Mouse (Mus musculus): ENCODE results near the gene Zscan25. TPM values are rescaled to one million over a fixed set of nuclear protein-coding genes. Genes with fewer than 3 reads are reported as not detected.
"Not testable (repeated sequence)": the region's sequence is repeated elsewhere in the genome, so short reads cannot be mapped to it uniquely, and the experiment has no call there.

The Zscan25 gene
- polyA plus RNA-seq, 1 experiment from 2014 or later, result 0.70 TPM

DNA sequence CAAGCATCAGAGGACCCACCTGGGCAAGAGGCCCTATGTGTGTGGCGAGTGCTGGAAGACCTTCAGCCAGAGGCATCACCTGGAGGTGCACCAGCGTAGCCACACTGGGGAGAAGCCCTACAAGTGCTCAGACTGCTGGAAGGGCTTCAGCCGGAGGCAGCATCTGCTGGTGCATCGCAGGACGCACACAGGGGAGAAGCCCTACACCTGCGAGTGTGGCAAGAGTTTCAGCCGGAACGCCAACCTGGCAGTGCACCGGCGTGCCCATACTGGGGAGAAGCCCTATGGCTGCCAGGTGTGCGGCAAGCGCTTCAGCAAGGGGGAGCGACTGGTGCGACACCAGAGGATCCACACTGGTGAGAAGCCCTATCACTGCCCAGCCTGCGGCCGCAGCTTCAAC is 10.4 kb downstream of the Zscan25 start:
- Histone ChIP-seq H3K36me3 (ENCODE audit: control insufficient read depth, insufficient read depth, low read length) (peaks cover 56% of the 10 kb centered on the region), H3K27me3 (ENCODE audit: control insufficient read depth, insufficient read depth, low read depth, low read length) (no peaks in the 10 kb centered on the region), H3K4me2 (ENCODE audit: low read length) (no peak overlapping the region), H3K4me1 (ENCODE audit: control insufficient read depth, insufficient read depth, low read length) (no peaks in the 10 kb centered on the region), H3K9me3 (replicated peaks; ENCODE audit: control insufficient read depth, low read length, poor library complexity, severe bottlenecking) (no peaks in the 10 kb centered on the region), H3K4me3 (ENCODE audit: low read depth, low read length) (no peak overlapping the region), H3K27ac (ENCODE audit: low read length) (no peak overlapping the region), H3K9ac (ENCODE audit: low read depth, low read length) (no peak overlapping the region)
- ATAC-seq, result no peak
- 98% methylated on average over 15 of the region's 16 CpGs for WGBS

DNA sequence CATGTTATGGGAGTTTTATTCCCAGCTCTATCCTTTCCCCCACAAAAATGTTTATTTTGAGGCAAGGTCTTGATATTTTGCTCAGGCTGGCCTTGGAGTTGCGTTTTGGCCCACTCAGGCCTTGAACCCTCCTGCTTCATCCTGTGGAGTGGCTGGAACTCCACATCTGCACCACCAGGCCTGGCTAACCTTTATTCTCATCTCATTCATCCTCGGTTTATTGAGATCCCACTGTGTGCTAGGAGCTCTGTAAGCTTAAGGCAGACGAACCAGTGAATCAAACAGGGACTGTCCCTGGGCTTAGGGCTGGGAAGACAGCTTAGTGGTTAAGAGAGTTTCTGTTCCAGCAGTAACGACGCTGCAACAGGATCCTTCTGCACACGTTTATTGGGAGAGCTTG is 12.1 kb downstream of the Zscan25 start:
- H3K36me3 ChIP-seq (ENCODE audit: control insufficient read depth, insufficient read depth, low read length), result peaks cover 46% of the 10 kb centered on the region

DNA sequence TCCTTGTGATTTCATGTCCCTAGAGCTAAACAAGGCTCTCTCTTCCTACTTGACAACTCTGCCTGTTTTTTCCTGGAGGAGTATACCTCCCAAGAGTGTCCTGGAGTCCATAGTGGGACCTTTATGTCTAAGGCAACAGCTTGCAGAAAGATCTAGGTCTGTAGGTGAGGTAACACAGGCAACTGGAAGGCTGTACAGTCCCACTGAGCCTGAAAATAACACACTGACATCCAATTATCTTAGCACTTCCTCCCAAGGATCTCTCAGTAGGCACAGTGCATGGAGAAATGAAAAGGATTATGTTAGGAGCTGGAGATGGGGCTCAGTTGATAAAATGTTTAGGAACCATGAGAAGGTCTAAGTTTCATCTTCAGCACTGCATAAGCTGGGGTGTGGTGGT is 20.2 kb downstream of the Zscan25 start:
- no peaks in the 10 kb centered on the region for H3K4me1 ChIP-seq (ENCODE audit: control insufficient read depth, insufficient read depth, low read length)
- no peak for ATAC-seq

More for the DNA sequence above, 12.1 kb downstream of the Zscan25 start:
- Histone ChIP-seq H3K27me3 (ENCODE audit: control insufficient read depth, insufficient read depth, low read depth, low read length) (no peaks in the 10 kb centered on the region), H3K9ac (ENCODE audit: low read depth, low read length) (no peak overlapping the region), H3K4me3 (ENCODE audit: low read depth, low read length) (no peak overlapping the region), H3K4me1 (ENCODE audit: control insufficient read depth, insufficient read depth, low read length) (no peaks in the 10 kb centered on the region), H3K4me2 (ENCODE audit: low read length) (no peak overlapping the region), H3K27ac (ENCODE audit: low read length) (no peak overlapping the region), H3K9me3 (replicated peaks; ENCODE audit: control insufficient read depth, low read length, poor library complexity, severe bottlenecking) (no peaks in the 10 kb centered on the region)
- WGBS, result 96% methylated on average over 6 of the region's 6 CpGs
- ATAC-seq, result no peak

GRCm38 (mm10) chr5:145301796-145302195 is 21.5 kb downstream of the Zscan25 start:
- H3K9me3 ChIP-seq (replicated peaks; ENCODE audit: control insufficient read depth, low read length, poor library complexity, severe bottlenecking); H3K4me1 ChIP-seq (ENCODE audit: control insufficient read depth, insufficient read depth, low read length); H3K27ac ChIP-seq (ENCODE audit: low read length); H3K27me3 ChIP-seq (ENCODE audit: control insufficient read depth, insufficient read depth, low read depth, low read length); ATAC-seq; H3K9ac ChIP-seq (ENCODE audit: low read depth, low read length); H3K4me2 ChIP-seq (ENCODE audit: low read length); H3K36me3 ChIP-seq (ENCODE audit: control insufficient read depth, insufficient read depth, low read length); H3K4me3 ChIP-seq (ENCODE audit: low read depth, low read length): not testable (repeated sequence)
- 67% methylated on average over 4 of the region's 4 CpGs for WGBS

More for the DNA sequence above, 20.2 kb downstream of the Zscan25 start:
- H3K36me3 ChIP-seq (ENCODE audit: control insufficient read depth, insufficient read depth, low read length), result 0 out of 2 replicates have a peak, but pooled peaks cover 4% of the 10 kb centered on the region
- H3K4me2 ChIP-seq (ENCODE audit: low read length), result no peak overlapping the region
- H3K27ac ChIP-seq (ENCODE audit: low read length), result no peak overlapping the region
- H3K9ac ChIP-seq (ENCODE audit: low read depth, low read length), result no peak overlapping the region
- H3K9me3 ChIP-seq (replicated peaks; ENCODE audit: control insufficient read depth, low read length, poor library complexity, severe bottlenecking), result no peaks in the 10 kb centered on the region
- H3K27me3 ChIP-seq (ENCODE audit: control insufficient read depth, insufficient read depth, low read depth, low read length), result no peaks in the 10 kb centered on the region
- H3K4me3 ChIP-seq (ENCODE audit: low read depth, low read length), result no peak overlapping the region

DNA sequence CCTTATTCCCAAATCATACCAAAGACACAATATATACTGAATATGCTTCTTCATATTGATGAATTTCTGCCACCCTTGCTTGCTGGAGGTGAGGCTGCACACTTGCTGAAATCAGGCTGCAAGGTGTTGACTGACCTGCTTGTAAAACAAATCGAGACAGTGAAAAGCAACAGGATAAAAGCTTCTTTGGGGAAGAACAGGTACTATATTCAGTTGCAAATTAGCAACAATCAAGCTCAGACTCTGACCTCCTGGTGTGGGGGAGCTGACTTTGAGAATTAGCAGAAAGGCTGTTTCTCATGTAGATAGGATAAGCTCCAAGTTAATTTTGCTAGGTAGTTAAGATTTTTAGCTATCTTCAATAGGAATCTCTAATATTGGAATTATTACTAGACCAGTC is 22.1 kb downstream of the Zscan25 start:
- H3K4me2 ChIP-seq (ENCODE audit: low read length), result no peak overlapping the region
- no peak overlapping the region for H3K4me3 ChIP-seq (ENCODE audit: low read depth, low read length)
- no peak overlapping the region for H3K27ac ChIP-seq (ENCODE audit: low read length)
- no peak overlapping the region for H3K9ac ChIP-seq (ENCODE audit: low read depth, low read length)
- H3K9me3 ChIP-seq (replicated peaks; ENCODE audit: control insufficient read depth, low read length, poor library complexity, severe bottlenecking), result no peaks in the 10 kb centered on the region
- WGBS, result 70% methylated on average over 1 of the region's 1 CpGs
- no peaks in the 10 kb centered on the region for H3K27me3 ChIP-seq (ENCODE audit: control insufficient read depth, insufficient read depth, low read depth, low read length)
- H3K4me1 ChIP-seq (ENCODE audit: control insufficient read depth, insufficient read depth, low read length), result no peaks in the 10 kb centered on the region
- no peak for ATAC-seq
- no peaks in the 10 kb centered on the region for H3K36me3 ChIP-seq (ENCODE audit: control insufficient read depth, insufficient read depth, low read length)

DNA sequence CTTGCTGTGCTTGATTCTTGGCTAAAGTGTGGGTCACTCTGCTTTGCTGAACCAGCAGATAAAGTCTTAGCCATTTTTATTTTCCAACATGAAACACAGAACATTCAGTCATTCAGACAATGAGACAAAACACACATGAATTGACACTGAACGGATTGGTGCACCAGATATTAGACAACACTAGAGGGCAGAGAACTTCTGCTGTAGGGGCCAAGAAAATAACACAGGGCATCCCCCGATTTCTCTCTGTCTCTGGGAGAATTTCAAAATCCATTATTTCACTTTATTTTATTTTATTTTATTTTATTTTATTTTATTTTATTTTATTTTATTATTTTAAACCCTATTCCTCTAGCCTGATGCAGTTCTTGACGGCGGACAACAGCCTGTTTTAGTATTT is 26.7 kb downstream of the Zscan25 start:
- H3K9ac ChIP-seq (ENCODE audit: low read depth, low read length); H3K27me3 ChIP-seq (ENCODE audit: control insufficient read depth, insufficient read depth, low read depth, low read length); H3K4me2 ChIP-seq (ENCODE audit: low read length); H3K27ac ChIP-seq (ENCODE audit: low read length); ATAC-seq; H3K36me3 ChIP-seq (ENCODE audit: control insufficient read depth, insufficient read depth, low read length); H3K4me3 ChIP-seq (ENCODE audit: low read depth, low read length); H3K4me1 ChIP-seq (ENCODE audit: control insufficient read depth, insufficient read depth, low read length); H3K9me3 ChIP-seq (replicated peaks; ENCODE audit: control insufficient read depth, low read length, poor library complexity, severe bottlenecking): not testable (repeated sequence)
- WGBS, result 92% methylated on average over 4 of the region's 4 CpGs

GRCm38 (mm10) chr5:145307811-145308210 is 27.5 kb downstream of the Zscan25 start:
- not testable (repeated sequence) for ATAC-seq
- WGBS, result 83% methylated on average over 3 of the region's 3 CpGs

GRCm38 (mm10) chr5:145313845-145314244 is 33.5 kb downstream of the Zscan25 start:
- no peak overlapping the region for H3K9ac ChIP-seq (ENCODE audit: low read depth, low read length)
- ATAC-seq, result no peak
- H3K27me3 ChIP-seq (ENCODE audit: control insufficient read depth, insufficient read depth, low read depth, low read length), result no peaks in the 10 kb centered on the region
- no peak overlapping the region for H3K4me3 ChIP-seq (ENCODE audit: low read depth, low read length)
- no peak overlapping the region for H3K27ac ChIP-seq (ENCODE audit: low read length)
- H3K4me2 ChIP-seq (ENCODE audit: low read length), result no peak overlapping the region
- no peaks in the 10 kb centered on the region for H3K4me1 ChIP-seq (ENCODE audit: control insufficient read depth, insufficient read depth, low read length)
- H3K9me3 ChIP-seq (replicated peaks; ENCODE audit: control insufficient read depth, low read length, poor library complexity, severe bottlenecking), result peaks cover 11% of the 10 kb centered on the region; the same call in 1 of the 2 replicates
- no peaks in the 10 kb centered on the region for H3K36me3 ChIP-seq (ENCODE audit: control insufficient read depth, insufficient read depth, low read length)

More at GRCm38 (mm10) chr5:145307811-145308210, 27.5 kb downstream of the Zscan25 start:
- not testable (repeated sequence) for H3K4me2 ChIP-seq (ENCODE audit: low read length); H3K4me1 ChIP-seq (ENCODE audit: control insufficient read depth, insufficient read depth, low read length); H3K36me3 ChIP-seq (ENCODE audit: control insufficient read depth, insufficient read depth, low read length); H3K9ac ChIP-seq (ENCODE audit: low read depth, low read length); H3K27me3 ChIP-seq (ENCODE audit: control insufficient read depth, insufficient read depth, low read depth, low read length); H3K9me3 ChIP-seq (replicated peaks; ENCODE audit: control insufficient read depth, low read length, poor library complexity, severe bottlenecking); H3K27ac ChIP-seq (ENCODE audit: low read length); H3K4me3 ChIP-seq (ENCODE audit: low read depth, low read length)

DNA sequence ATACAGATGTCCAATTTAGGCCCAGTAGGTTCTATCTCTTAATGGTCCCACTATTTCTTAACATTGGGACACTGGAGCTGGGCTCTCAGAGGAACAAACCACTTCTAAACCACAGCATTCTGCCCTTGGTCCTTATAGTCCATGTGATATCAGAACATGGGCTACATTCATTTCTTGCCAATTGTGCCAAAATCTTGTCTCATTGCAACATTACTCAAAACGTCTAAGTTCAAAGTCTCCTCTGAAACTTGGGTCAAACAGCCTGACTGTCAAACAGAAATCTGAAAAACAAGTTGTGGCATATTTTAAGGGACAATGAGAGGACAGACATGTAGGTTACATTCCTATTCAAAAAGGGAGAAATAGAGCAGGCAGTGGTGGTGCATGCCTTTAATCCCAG is 36.8 kb downstream of the Zscan25 start:
- H3K9me3 ChIP-seq (replicated peaks; ENCODE audit: control insufficient read depth, low read length, poor library complexity, severe bottlenecking), result peaks cover 9% of the 10 kb centered on the region; the same call in 1 of the 2 replicates
- H3K27me3 ChIP-seq (ENCODE audit: control insufficient read depth, insufficient read depth, low read depth, low read length), result no peaks in the 10 kb centered on the region
- H3K36me3 ChIP-seq (ENCODE audit: control insufficient read depth, insufficient read depth, low read length), result no peaks in the 10 kb centered on the region
- no peak for ATAC-seq
- H3K27ac ChIP-seq (ENCODE audit: low read length), result no peak overlapping the region
- H3K4me2 ChIP-seq (ENCODE audit: low read length), result no peak overlapping the region
- 89% methylated on average over 1 of the region's 1 CpGs for WGBS
- no peak overlapping the region for H3K9ac ChIP-seq (ENCODE audit: low read depth, low read length)
- H3K4me1 ChIP-seq (ENCODE audit: control insufficient read depth, insufficient read depth, low read length), result no peaks in the 10 kb centered on the region
- H3K4me3 ChIP-seq (ENCODE audit: low read depth, low read length), result no peak overlapping the region

- H3K9me3 ChIP-seq (replicated peaks; ENCODE audit: control insufficient read depth, low read length, poor library complexity, severe bottlenecking); ATAC-seq; H3K27ac ChIP-seq (ENCODE audit: low read length): not testable (repeated sequence)
Measured at GRCm38 (mm10) chr5:145338756-145339155, 58.5 kb downstream of the Zscan25 start.

More at GRCm38 (mm10) chr5:145338756-145339155, 58.5 kb downstream of the Zscan25 start:
- H3K27me3 ChIP-seq (ENCODE audit: control insufficient read depth, insufficient read depth, low read depth, low read length); H3K4me3 ChIP-seq (ENCODE audit: low read depth, low read length); H3K4me1 ChIP-seq (ENCODE audit: control insufficient read depth, insufficient read depth, low read length); H3K36me3 ChIP-seq (ENCODE audit: control insufficient read depth, insufficient read depth, low read length); H3K9ac ChIP-seq (ENCODE audit: low read depth, low read length); H3K4me2 ChIP-seq (ENCODE audit: low read length): not testable (repeated sequence)

All from midbrain, embryonic 16.5 days (tissue).